Mouse (Mus musculus): Measurements from ENCODE around the gene Bank1. TPM values are rescaled to one million over a fixed set of nuclear protein-coding genes. Genes with fewer than 3 reads are reported as not detected.

The Bank1 gene
- polyA plus RNA-seq, 1 experiment from 2014 or later = 0.61 TPM

DNA sequence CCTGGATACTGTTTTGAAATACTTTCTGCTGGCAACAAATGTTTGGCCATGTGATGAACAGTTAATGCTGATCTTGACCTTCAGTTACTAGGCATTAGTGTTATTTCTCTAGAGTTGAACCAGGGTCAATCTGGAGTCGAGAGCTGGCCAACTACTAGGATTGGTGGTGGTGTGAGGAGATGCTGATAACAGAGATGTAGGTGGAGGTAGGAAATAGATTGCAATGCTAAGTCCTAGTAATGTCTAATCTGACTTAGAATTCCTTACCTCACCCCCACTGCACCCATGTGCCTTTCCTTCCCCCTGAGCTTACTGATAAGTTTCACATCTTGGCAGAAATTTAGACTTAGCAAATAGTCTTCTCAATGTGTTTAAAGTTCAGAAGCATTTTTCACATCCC lies 240.8 kb downstream of the Bank1 start:
- no peaks in the 10 kb centered on the region for H3K4me1 ChIP-seq (replicated peaks)
- no peaks in the 10 kb centered on the region for H3K27me3 ChIP-seq
- no peak for ATAC-seq (ENCODE audit: low FRiP score)
- no peak overlapping the region for H3K9ac ChIP-seq
- no peaks in the 10 kb centered on the region for H3K9me3 ChIP-seq
- H3K4me2 ChIP-seq = no peak overlapping the region
- H3K36me3 ChIP-seq = no peaks in the 10 kb centered on the region
- no peak overlapping the region for H3K4me3 ChIP-seq
- no peak overlapping the region for H3K27ac ChIP-seq
- WGBS = 76% methylated on average over 1 of the region's 1 CpGs

DNA sequence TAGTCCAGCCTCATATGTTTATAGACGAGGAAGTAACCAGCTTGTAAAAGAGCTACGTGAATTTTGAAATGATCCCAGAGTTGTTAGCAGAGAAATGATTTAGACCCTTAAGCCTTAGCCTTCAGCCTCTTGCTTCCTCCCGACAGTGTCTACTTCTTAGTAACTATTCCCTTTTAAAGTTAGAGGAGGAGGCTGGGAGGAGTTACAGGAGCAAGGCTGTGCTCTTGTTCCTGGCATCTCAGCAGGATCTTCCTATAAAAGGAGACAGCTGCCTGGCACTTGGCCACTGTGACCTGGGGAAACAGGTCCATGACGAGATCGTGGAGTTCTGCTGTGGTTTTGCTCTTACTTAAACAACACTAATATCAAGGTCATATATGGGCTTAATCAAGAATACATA lies 241.8 kb downstream of the Bank1 start:
- H3K36me3 ChIP-seq = no peaks in the 10 kb centered on the region
- no peak for ATAC-seq (ENCODE audit: low FRiP score)
- H3K27me3 ChIP-seq = no peaks in the 10 kb centered on the region
- H3K27ac ChIP-seq = no peak overlapping the region
- 77% methylated on average over 5 of the region's 5 CpGs for WGBS
- no peaks in the 10 kb centered on the region for H3K4me1 ChIP-seq (replicated peaks)
- no peak overlapping the region for H3K9ac ChIP-seq
- H3K9me3 ChIP-seq = no peaks in the 10 kb centered on the region
- no peak overlapping the region for H3K4me3 ChIP-seq
- no peak overlapping the region for H3K4me2 ChIP-seq

DNA sequence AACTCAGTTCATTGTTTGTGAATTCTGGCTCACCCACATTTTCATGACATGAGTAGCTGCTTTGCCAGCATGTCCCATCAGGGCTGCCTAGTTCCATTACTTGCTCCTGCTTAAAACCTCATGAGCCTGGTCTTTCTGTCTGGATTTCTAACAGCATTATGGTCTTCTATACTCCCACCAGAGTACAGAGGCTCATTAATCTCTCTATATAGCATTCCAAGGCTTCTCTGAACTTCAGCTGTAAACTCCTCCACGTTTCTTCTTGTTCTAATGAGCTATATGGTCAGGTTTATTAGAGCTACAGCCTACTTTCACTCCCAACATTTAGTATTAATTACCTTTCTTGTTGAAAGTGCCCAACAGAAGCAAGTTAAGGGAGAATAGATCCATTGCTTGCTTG lies 244.6 kb downstream of the Bank1 start:
- Histone ChIP-seq H3K4me3 (no peak overlapping the region), H3K9me3 (no peaks in the 10 kb centered on the region), H3K9ac (no peak overlapping the region), H3K4me2 (no peak overlapping the region), H3K36me3 (no peaks in the 10 kb centered on the region), H3K27me3 (no peaks in the 10 kb centered on the region), H3K4me1 (replicated peaks) (no peaks in the 10 kb centered on the region), H3K27ac (no peak overlapping the region)
- no peak for ATAC-seq (ENCODE audit: low FRiP score)
- 83% methylated on average over 1 of the region's 1 CpGs for WGBS

DNA sequence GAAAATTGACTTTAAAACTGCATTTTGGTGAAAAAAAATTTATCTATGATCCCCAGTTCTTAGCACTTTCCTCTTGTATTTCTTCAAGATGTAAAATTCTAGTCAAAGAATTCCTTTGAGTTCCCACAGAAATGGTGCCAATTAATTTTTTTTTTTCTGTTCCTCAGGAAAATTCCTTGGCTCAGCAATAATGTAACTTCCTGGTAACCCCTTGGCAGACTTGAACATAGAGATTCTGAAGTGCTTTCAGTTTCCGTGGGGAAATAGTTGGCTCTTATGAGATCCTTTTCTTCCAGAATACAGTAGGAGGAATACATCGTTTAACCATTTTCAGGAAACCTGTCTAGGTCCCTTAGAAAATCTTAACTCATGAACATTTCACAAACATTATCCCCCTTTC lies 247.3 kb downstream of the Bank1 start:
- ATAC-seq (ENCODE audit: low FRiP score) = no peak

DNA sequence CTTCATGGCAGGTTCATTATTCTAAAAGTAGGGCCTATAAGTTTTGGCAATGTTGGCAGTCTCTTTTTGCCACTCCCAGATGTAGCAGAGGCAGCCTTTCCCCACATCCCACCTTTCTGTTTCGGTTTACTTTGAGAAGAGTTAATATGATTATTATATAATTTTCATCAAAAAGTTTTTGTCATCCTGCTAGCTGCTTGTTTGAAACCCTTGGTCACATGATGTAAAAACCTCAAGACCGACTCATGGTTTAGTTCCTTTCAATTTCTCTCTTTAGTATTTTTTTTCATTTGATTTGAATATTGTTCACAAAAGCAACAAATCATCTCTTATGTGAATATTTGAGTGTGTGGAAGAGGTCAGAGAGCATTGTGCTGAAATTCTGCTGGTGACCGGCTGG lies 255.5 kb downstream of the Bank1 start:
- no peak for ATAC-seq (ENCODE audit: low FRiP score)

More for the DNA sequence above, 247.3 kb downstream of the Bank1 start:
- H3K9ac ChIP-seq = no peak overlapping the region
- no peak overlapping the region for H3K4me2 ChIP-seq
- no peak overlapping the region for H3K4me3 ChIP-seq
- no peaks in the 10 kb centered on the region for H3K9me3 ChIP-seq
- no peaks in the 10 kb centered on the region for H3K4me1 ChIP-seq (replicated peaks)
- no peak overlapping the region for H3K27ac ChIP-seq
- no peaks in the 10 kb centered on the region for H3K27me3 ChIP-seq
- H3K36me3 ChIP-seq = no peaks in the 10 kb centered on the region
- WGBS = 79% methylated on average over 2 of the region's 2 CpGs

DNA sequence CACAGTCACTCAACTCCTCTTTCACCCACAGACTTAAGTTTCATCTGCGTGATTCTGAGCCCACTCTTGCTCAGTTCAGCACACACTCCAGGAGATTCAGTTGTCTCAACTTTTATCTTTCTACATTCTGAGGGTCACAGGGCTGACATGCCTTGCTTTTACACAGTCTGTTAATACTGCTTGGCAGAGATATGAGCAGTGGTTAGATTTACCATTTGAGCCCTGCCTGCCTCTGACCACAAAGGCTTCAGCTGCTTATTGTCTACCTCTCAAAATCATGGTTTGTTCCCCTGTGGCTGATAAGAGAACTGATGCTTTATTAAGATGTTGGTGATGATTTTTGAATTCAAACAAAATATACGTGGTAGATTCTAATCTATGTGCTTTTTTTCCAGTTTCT lies 264.0 kb downstream of the Bank1 start:
- no peak overlapping the region for H3K4me2 ChIP-seq
- no peak overlapping the region for H3K27ac ChIP-seq
- H3K27me3 ChIP-seq = no peaks in the 10 kb centered on the region
- H3K9me3 ChIP-seq = no peaks in the 10 kb centered on the region
- H3K36me3 ChIP-seq = no peaks in the 10 kb centered on the region
- no peak for ATAC-seq (ENCODE audit: low FRiP score)
- H3K4me1 ChIP-seq (replicated peaks) = no peaks in the 10 kb centered on the region
- H3K4me3 ChIP-seq = no peak overlapping the region
- 92% methylated on average over 2 of the region's 2 CpGs for WGBS
- no peak overlapping the region for H3K9ac ChIP-seq

More for the DNA sequence above, 255.5 kb downstream of the Bank1 start:
- Histone ChIP-seq H3K9me3 (no peaks in the 10 kb centered on the region), H3K9ac (no peak overlapping the region), H3K4me2 (no peak overlapping the region), H3K4me1 (replicated peaks) (no peaks in the 10 kb centered on the region), H3K27me3 (no peaks in the 10 kb centered on the region), H3K4me3 (no peak overlapping the region), H3K36me3 (no peaks in the 10 kb centered on the region), H3K27ac (no peak overlapping the region)
- WGBS = 92% methylated on average over 3 of the region's 3 CpGs

DNA sequence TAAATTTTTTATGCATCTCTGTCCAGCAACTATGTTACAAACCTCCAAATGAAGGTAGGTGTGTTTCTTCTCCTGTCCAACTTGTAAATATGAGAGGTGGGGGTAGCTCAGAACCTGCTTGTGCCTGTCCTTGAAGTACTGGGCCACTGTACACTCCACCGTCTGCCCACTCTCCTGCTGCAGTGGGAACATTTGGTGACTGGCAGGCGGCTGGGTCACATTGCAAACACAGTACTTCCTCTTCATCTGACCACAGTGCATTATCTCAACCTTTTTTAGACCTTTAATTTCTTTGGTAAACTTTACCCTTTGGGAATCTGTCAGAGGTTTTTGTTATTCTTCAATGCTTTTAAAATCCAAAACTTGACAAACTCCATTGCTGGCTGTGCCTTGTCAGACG lies 275.2 kb downstream of the Bank1 start:
- Histone ChIP-seq H3K4me1 (replicated peaks) (no peaks in the 10 kb centered on the region), H3K27ac (no peak overlapping the region), H3K9me3 (no peaks in the 10 kb centered on the region), H3K27me3 (no peaks in the 10 kb centered on the region), H3K4me3 (no peak overlapping the region), H3K4me2 (no peak overlapping the region), H3K36me3 (no peaks in the 10 kb centered on the region), H3K9ac (no peak overlapping the region)
- no peak for ATAC-seq (ENCODE audit: low FRiP score)
- WGBS = 90% methylated on average over 3 of the region's 3 CpGs

DNA sequence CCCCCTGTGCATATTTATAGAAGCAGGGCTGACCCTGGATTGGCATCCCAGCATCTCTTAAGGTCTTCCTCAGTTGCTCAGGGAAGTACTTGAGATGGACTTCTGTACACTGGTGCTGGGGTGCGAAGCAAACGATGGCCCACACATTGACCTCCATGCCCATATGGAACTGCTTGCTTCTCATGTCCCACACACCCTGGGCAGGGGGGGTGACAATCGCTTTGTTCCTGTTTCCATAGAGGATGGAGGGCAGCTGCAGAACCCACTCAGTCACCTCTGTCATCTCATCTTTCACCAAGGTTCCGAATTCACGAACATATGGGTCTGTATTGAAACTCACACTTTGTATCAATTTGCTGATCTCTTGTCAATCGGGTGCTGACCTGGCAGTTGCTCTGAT lies 275.7 kb downstream of the Bank1 start:
- Histone ChIP-seq H3K4me3 (no peak overlapping the region), H3K4me1 (replicated peaks) (no peaks in the 10 kb centered on the region), H3K36me3 (no peaks in the 10 kb centered on the region), H3K27me3 (no peaks in the 10 kb centered on the region), H3K27ac (no peak overlapping the region), H3K9me3 (no peaks in the 10 kb centered on the region), H3K4me2 (no peak overlapping the region), H3K9ac (no peak overlapping the region)
- WGBS = 91% methylated on average over 6 of the region's 6 CpGs
- ATAC-seq (ENCODE audit: low FRiP score) = no peak

DNA sequence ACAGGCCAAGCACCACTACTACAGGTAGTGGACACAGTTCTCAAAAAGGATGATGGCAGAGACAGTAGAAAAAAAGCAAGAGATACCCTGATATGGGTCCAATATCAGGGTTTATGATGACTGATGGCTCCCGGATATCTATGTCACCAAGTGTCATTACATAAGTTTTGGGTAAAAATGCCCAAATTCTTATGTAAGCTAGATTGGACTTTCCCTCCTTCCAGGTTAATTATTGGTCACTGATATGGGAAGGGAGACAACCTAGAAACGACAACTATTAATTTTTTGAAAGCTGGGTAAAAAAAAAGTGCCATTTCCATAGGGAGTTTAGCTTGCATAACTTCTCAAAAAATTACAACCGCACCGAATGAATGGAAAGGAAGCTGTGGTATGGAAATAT lies 277.8 kb downstream of the Bank1 start:
- Histone ChIP-seq H3K4me2 (no peak overlapping the region), H3K36me3 (no peaks in the 10 kb centered on the region), H3K4me1 (replicated peaks) (no peaks in the 10 kb centered on the region), H3K27me3 (no peaks in the 10 kb centered on the region), H3K4me3 (no peak overlapping the region), H3K9me3 (peaks cover 4% of the 10 kb centered on the region; the same call in 1 of the 2 replicates), H3K9ac (no peak overlapping the region), H3K27ac (no peak overlapping the region)
- 90% methylated on average over 4 of the region's 4 CpGs for WGBS
- ATAC-seq (ENCODE audit: low FRiP score) = no peak

DNA sequence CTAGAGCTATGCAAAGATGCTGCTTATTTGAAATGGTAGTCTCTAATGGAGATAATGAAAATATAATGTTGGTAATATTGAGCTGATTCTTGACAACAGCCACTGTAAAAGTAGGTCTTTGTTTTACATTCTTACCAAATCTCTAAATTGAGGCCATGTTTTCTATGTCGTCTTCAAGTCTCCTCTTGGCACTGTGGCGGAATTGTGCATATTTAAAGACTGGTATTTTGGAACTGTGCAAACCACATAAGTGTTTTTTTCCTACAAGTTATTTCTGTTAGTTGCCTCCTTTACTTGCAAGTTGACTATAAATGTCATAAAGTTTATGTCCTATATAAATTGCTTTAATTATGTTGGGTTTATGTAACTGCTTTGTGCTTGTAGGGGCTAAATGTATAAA lies 280.5 kb downstream of the Bank1 start:
- 91% methylated on average over 2 of the region's 2 CpGs for WGBS

DNA sequence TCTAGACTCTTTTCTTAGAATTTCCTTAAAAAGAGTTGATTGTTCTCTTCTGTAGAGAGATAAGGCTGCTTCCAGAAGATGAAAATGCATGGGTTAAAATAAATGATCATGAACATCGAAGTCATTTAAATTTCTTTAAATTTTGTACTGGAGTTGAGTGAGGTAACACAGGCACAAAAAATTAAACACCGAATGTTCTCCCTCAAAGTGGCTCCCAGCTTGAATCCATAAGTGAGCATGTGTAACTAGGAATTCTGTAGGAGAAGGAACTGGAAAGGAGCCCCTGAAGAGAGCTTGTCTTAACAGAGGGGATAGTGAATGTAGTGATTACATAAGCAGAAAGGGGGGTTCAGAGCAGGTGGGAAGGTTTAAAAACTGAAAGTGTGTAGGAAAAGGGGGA lies 285.8 kb downstream of the Bank1 start:
- Histone ChIP-seq H3K4me3 (no peak overlapping the region), H3K4me1 (replicated peaks) (no peaks in the 10 kb centered on the region), H3K9me3 (peaks cover 4% of the 10 kb centered on the region; the same call in 1 of the 2 replicates), H3K27me3 (no peaks in the 10 kb centered on the region), H3K9ac (no peak overlapping the region), H3K27ac (no peak overlapping the region), H3K4me2 (no peak overlapping the region), H3K36me3 (no peaks in the 10 kb centered on the region)
- 96% methylated on average over 2 of the region's 2 CpGs for WGBS
- ATAC-seq (ENCODE audit: low FRiP score) = no peak

More for the DNA sequence above, 280.5 kb downstream of the Bank1 start:
- no peaks in the 10 kb centered on the region for H3K36me3 ChIP-seq
- no peak for ATAC-seq (ENCODE audit: low FRiP score)
- no peak overlapping the region for H3K27ac ChIP-seq
- no peak overlapping the region for H3K9ac ChIP-seq
- H3K4me2 ChIP-seq = no peak overlapping the region
- H3K9me3 ChIP-seq = peaks cover 4% of the 10 kb centered on the region; the same call in 1 of the 2 replicates
- no peaks in the 10 kb centered on the region for H3K27me3 ChIP-seq
- no peak overlapping the region for H3K4me3 ChIP-seq
- H3K4me1 ChIP-seq (replicated peaks) = no peaks in the 10 kb centered on the region

DNA sequence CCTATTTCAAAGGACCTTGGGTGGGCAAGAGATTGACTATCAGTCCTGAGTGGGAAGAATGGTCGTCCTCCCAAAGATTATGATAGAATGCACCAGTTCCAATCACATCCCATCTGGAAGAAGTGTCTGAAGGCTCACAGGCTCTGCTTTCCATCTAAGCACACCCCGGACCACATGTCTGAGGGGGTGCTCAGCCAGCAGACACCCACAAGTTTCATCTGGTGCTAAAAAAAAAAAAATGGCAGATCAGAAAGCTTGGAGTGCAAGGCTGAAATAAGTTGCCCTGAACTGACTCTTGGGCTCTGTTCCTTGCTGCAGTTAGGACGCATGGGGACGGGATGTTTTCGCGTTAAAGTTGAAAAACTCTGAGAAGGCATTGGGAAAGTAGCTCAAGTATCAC lies 286.4 kb downstream of the Bank1 start:
- Histone ChIP-seq H3K4me1 (replicated peaks) (no peaks in the 10 kb centered on the region), H3K9me3 (peaks cover 4% of the 10 kb centered on the region; the same call in 1 of the 2 replicates), H3K36me3 (no peaks in the 10 kb centered on the region), H3K27ac (no peak overlapping the region), H3K27me3 (no peaks in the 10 kb centered on the region), H3K4me3 (no peak overlapping the region), H3K4me2 (no peak overlapping the region), H3K9ac (no peak overlapping the region)
- ATAC-seq (ENCODE audit: low FRiP score) = no peak
- WGBS = 94% methylated on average over 6 of the region's 6 CpGs

DNA sequence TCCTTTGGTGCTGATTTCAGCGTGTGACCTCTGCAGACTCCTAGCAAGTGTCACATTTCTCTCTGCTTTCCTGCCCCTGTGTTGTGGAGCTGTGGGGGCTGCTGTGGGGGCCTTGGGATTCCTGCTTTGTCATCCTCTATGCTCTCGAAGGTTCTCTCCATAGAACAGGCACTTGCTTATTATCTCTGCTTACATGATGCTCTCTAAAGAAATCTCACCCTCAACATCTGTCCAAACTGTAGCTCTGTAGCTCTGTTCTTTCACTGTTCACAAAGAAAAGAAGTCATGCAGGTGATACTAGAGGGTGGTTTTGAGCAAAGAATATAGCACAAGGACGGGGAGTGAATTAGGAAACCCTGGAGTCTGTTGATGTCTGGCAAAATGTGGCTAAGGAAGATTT lies 288.6 kb downstream of the Bank1 start:
- Histone ChIP-seq H3K27ac (no peak overlapping the region), H3K9ac (no peak overlapping the region), H3K27me3 (no peaks in the 10 kb centered on the region), H3K4me1 (replicated peaks) (no peaks in the 10 kb centered on the region), H3K9me3 (no peaks in the 10 kb centered on the region), H3K36me3 (no peaks in the 10 kb centered on the region), H3K4me2 (no peak overlapping the region), H3K4me3 (no peak overlapping the region)
- 55% methylated on average over 3 of the region's 3 CpGs for WGBS
- no peak for ATAC-seq (ENCODE audit: low FRiP score)

DNA sequence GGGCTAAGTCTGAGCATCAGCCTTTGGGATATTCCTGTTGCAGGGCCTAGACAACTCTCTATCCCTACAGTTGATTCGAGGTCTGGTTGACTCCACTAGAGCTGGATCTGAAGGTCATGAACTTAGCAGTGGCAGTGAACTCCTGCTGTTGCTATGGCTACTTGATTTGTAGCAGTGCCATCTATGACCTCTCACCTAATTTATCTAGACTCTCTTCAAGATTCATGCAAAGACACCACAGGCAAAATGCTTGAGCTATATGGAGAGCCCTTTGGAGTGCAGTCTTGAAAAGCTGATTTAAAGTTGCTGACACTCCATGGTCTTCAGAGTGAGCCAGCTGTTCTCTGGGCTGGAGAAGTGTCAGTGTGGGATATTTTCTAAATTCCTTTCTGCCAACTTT lies 290.1 kb downstream of the Bank1 start:
- Histone ChIP-seq H3K9ac (no peak overlapping the region), H3K4me1 (replicated peaks) (no peaks in the 10 kb centered on the region), H3K36me3 (no peaks in the 10 kb centered on the region), H3K9me3 (no peaks in the 10 kb centered on the region), H3K4me3 (no peak overlapping the region), H3K27ac (no peak overlapping the region), H3K4me2 (no peak overlapping the region), H3K27me3 (no peaks in the 10 kb centered on the region)
- 67% methylated on average over 1 of the region's 1 CpGs for WGBS
- no peak for ATAC-seq (ENCODE audit: low FRiP score)
